Mouse (Mus musculus): Measurements from ENCODE around the gene Vsx2.

DNA sequence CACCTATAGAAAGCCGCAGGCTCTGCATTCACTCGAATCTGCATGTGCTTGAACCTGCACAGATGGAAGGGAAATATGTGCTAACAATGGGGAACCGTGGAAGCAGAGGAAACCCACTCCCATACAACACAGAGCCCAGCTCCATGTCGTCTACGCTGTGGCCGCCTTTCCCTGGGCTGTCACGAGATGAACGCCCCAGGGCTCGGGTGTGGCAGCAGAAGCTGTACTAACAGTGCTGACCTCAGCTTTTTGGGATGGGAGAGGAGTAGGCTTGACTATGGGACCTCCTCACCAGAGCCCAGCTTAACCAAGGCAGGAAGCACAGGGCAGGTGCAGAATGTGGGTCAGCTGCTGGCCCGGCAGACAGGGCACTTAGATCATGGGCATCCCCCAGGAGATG lies 42.2 kb downstream of the Vsx2 start:
- TF ChIP-seq CTCF (IDR thresholded peaks at IDR 0.05; ENCODE audit: low read depth) (no peak), EP300 (IDR thresholded peaks at IDR 0.05; ENCODE audit: low read depth) (no peak)
